Mouse (Mus musculus): ENCODE results near the gene Edn1. TPM values are rescaled to one million over a fixed set of nuclear protein-coding genes. Genes with fewer than 3 reads are reported as not detected.
A peak's percentile ranks its signal among the peaks of the same experiment; 100 is the strongest.

Gene Edn1
- polyA plus RNA-seq (2014; fragmentation: Nextera tagmentation; extraction: Ambion mirVana): 1.0 and 1.3 TPM in 2 replicates

GRCm38 (mm10) chr13:42301161-42301721, at the start of gene Edn1:
TSS of gene Edn1 (plus strand) at chr13:42301476.
- peaks cover 8% of the 10 kb centered on the region for H3K4me1 ChIP-seq (replicated peaks; ENCODE audit: control insufficient read depth, insufficient read depth, low read length)
- ATAC-seq (replicated peaks; ENCODE audit: low FRiP score) (0 out of 2 replicates have a peak, but pooled peaks have one; percentile 58), DNase-seq (ENCODE audit: low spot score) (peak; percentile 63)
- H3K4me3 ChIP-seq (ENCODE audit: low read depth, low read length): peak within 1 kb of the TSS; percentile 32
- H3K9ac ChIP-seq (ENCODE audit: low read length): peak within 1 kb of the TSS; percentile 23; the same call in 1 of the 2 replicates
- no peaks in the 10 kb centered on the region for H3K9me3 ChIP-seq (ENCODE audit: control insufficient read depth, low read length)
- WGBS: under 1% methylated on average over 26 of the region's 26 CpGs
- H3K36me3 ChIP-seq (ENCODE audit: control insufficient read depth, insufficient read depth, low read length): no peaks in the 10 kb centered on the region
- H3K27ac ChIP-seq (ENCODE audit: low read depth, low read length): no peak within 1 kb of the TSS
- H3K4me2 ChIP-seq (ENCODE audit: low read depth, low read length, severe bottlenecking): peak within 1 kb of the TSS; percentile 85
- H3K27me3 ChIP-seq (ENCODE audit: control insufficient read depth, insufficient read depth, low read length): peaks cover 20% of the 10 kb centered on the region

- Histone ChIP-seq H3K4me2 (ENCODE audit: low read depth, low read length, severe bottlenecking) (no peak overlapping the region), H3K27ac (ENCODE audit: low read depth, low read length) (no peak overlapping the region), H3K9ac (ENCODE audit: low read length) (no peak overlapping the region), H3K4me3 (ENCODE audit: low read depth, low read length) (no peak overlapping the region), H3K4me1 (replicated peaks; ENCODE audit: control insufficient read depth, insufficient read depth, low read length) (no peaks in the 10 kb centered on the region), H3K27me3 (ENCODE audit: control insufficient read depth, insufficient read depth, low read length) (no peaks in the 10 kb centered on the region), H3K9me3 (ENCODE audit: control insufficient read depth, low read length) (no peaks in the 10 kb centered on the region), H3K36me3 (ENCODE audit: control insufficient read depth, insufficient read depth, low read length) (no peaks in the 10 kb centered on the region)
- ATAC-seq (replicated peaks; ENCODE audit: low FRiP score): no peak
- WGBS: 87% methylated on average over 5 of the region's 5 CpGs
- no peak for DNase-seq (ENCODE audit: low spot score)
These were observed 47.5 kb upstream of the Edn1 start for GRCm38 (mm10) chr13:42253821-42254220.

- H3K36me3 ChIP-seq (ENCODE audit: control insufficient read depth, insufficient read depth, low read length): no peaks in the 10 kb centered on the region
- no peak overlapping the region for H3K4me3 ChIP-seq (ENCODE audit: low read depth, low read length)
- 89% methylated on average over 1 of the region's 1 CpGs for WGBS
- H3K4me2 ChIP-seq (ENCODE audit: low read depth, low read length, severe bottlenecking): no peak overlapping the region
- ATAC-seq (replicated peaks; ENCODE audit: low FRiP score) (no peak), DNase-seq (ENCODE audit: low spot score) (no peak)
- H3K9ac ChIP-seq (ENCODE audit: low read length): no peak overlapping the region
- no peak overlapping the region for H3K27ac ChIP-seq (ENCODE audit: low read depth, low read length)
- no peaks in the 10 kb centered on the region for H3K9me3 ChIP-seq (ENCODE audit: control insufficient read depth, low read length)
- no peaks in the 10 kb centered on the region for H3K4me1 ChIP-seq (replicated peaks; ENCODE audit: control insufficient read depth, insufficient read depth, low read length)
- H3K27me3 ChIP-seq (ENCODE audit: control insufficient read depth, insufficient read depth, low read length): no peaks in the 10 kb centered on the region
These were observed 46.2 kb upstream of the Edn1 start for GRCm38 (mm10) chr13:42255105-42255504.

- 91% methylated on average over 5 of the region's 5 CpGs for WGBS
- no peaks in the 10 kb centered on the region for H3K4me1 ChIP-seq (replicated peaks; ENCODE audit: control insufficient read depth, insufficient read depth, low read length)
These were observed 42.9 kb upstream of the Edn1 start for GRCm38 (mm10) chr13:42258422-42258821.

GRCm38 (mm10) chr13:42260667-42261066, 40.6 kb upstream of the Edn1 start:
- H3K4me2 ChIP-seq (ENCODE audit: low read depth, low read length, severe bottlenecking): no peak overlapping the region
- H3K9me3 ChIP-seq (ENCODE audit: control insufficient read depth, low read length): no peaks in the 10 kb centered on the region
- H3K4me1 ChIP-seq (replicated peaks; ENCODE audit: control insufficient read depth, insufficient read depth, low read length): no peaks in the 10 kb centered on the region
- H3K27ac ChIP-seq (ENCODE audit: low read depth, low read length): no peak overlapping the region
- DNase-seq (ENCODE audit: low spot score) (no peak), ATAC-seq (replicated peaks; ENCODE audit: low FRiP score) (no peak)
- H3K36me3 ChIP-seq (ENCODE audit: control insufficient read depth, insufficient read depth, low read length): no peaks in the 10 kb centered on the region
- no peak overlapping the region for H3K9ac ChIP-seq (ENCODE audit: low read length)
- H3K27me3 ChIP-seq (ENCODE audit: control insufficient read depth, insufficient read depth, low read length): no peaks in the 10 kb centered on the region
- 93% methylated on average over 6 of the region's 6 CpGs for WGBS
- no peak overlapping the region for H3K4me3 ChIP-seq (ENCODE audit: low read depth, low read length)

More at GRCm38 (mm10) chr13:42258422-42258821, 42.9 kb upstream of the Edn1 start:
- ATAC-seq (replicated peaks; ENCODE audit: low FRiP score): no peak
- no peak overlapping the region for H3K4me3 ChIP-seq (ENCODE audit: low read depth, low read length)
- no peaks in the 10 kb centered on the region for H3K9me3 ChIP-seq (ENCODE audit: control insufficient read depth, low read length)
- no peak overlapping the region for H3K9ac ChIP-seq (ENCODE audit: low read length)
- H3K27me3 ChIP-seq (ENCODE audit: control insufficient read depth, insufficient read depth, low read length): no peaks in the 10 kb centered on the region
- no peak overlapping the region for H3K4me2 ChIP-seq (ENCODE audit: low read depth, low read length, severe bottlenecking)
- no peak overlapping the region for H3K27ac ChIP-seq (ENCODE audit: low read depth, low read length)
- H3K36me3 ChIP-seq (ENCODE audit: control insufficient read depth, insufficient read depth, low read length): no peaks in the 10 kb centered on the region
- DNase-seq (ENCODE audit: low spot score): no peak

- Histone ChIP-seq H3K4me2 (ENCODE audit: low read depth, low read length, severe bottlenecking) (no peak overlapping the region), H3K27ac (ENCODE audit: low read depth, low read length) (no peak overlapping the region), H3K4me3 (ENCODE audit: low read depth, low read length) (no peak overlapping the region), H3K36me3 (ENCODE audit: control insufficient read depth, insufficient read depth, low read length) (no peaks in the 10 kb centered on the region), H3K4me1 (replicated peaks; ENCODE audit: control insufficient read depth, insufficient read depth, low read length) (no peaks in the 10 kb centered on the region), H3K9ac (ENCODE audit: low read length) (no peak overlapping the region), H3K27me3 (ENCODE audit: control insufficient read depth, insufficient read depth, low read length) (no peaks in the 10 kb centered on the region), H3K9me3 (ENCODE audit: control insufficient read depth, low read length) (no peaks in the 10 kb centered on the region)
- no peak for DNase-seq (ENCODE audit: low spot score)
- 76% methylated on average over 9 of the region's 9 CpGs for WGBS
- no peak for ATAC-seq (replicated peaks; ENCODE audit: low FRiP score)
These were observed 31.2 kb upstream of the Edn1 start for GRCm38 (mm10) chr13:42270051-42270450.

- H3K4me3 ChIP-seq (ENCODE audit: low read depth, low read length): no peak overlapping the region
- ATAC-seq (replicated peaks; ENCODE audit: low FRiP score) (no peak), DNase-seq (ENCODE audit: low spot score) (no peak)
- no peak overlapping the region for H3K9ac ChIP-seq (ENCODE audit: low read length)
- no peaks in the 10 kb centered on the region for H3K27me3 ChIP-seq (ENCODE audit: control insufficient read depth, insufficient read depth, low read length)
- H3K4me2 ChIP-seq (ENCODE audit: low read depth, low read length, severe bottlenecking): no peak overlapping the region
- H3K27ac ChIP-seq (ENCODE audit: low read depth, low read length): no peak overlapping the region
- no peaks in the 10 kb centered on the region for H3K4me1 ChIP-seq (replicated peaks; ENCODE audit: control insufficient read depth, insufficient read depth, low read length)
- H3K9me3 ChIP-seq (ENCODE audit: control insufficient read depth, low read length): no peaks in the 10 kb centered on the region
- H3K36me3 ChIP-seq (ENCODE audit: control insufficient read depth, insufficient read depth, low read length): no peaks in the 10 kb centered on the region
- 90% methylated on average over 9 of the region's 9 CpGs for WGBS
These were observed 24.4 kb upstream of the Edn1 start for GRCm38 (mm10) chr13:42276774-42277454.

- WGBS: 95% methylated on average over 2 of the region's 2 CpGs
These were observed 23.5 kb upstream of the Edn1 start for GRCm38 (mm10) chr13:42277751-42278150.

GRCm38 (mm10) chr13:42285896-42286295, 15.4 kb upstream of the Edn1 start:
- Histone ChIP-seq H3K4me2 (ENCODE audit: low read depth, low read length, severe bottlenecking) (no peak overlapping the region), H3K27me3 (ENCODE audit: control insufficient read depth, insufficient read depth, low read length) (no peaks in the 10 kb centered on the region), H3K9me3 (ENCODE audit: control insufficient read depth, low read length) (no peaks in the 10 kb centered on the region), H3K4me1 (replicated peaks; ENCODE audit: control insufficient read depth, insufficient read depth, low read length) (no peaks in the 10 kb centered on the region), H3K9ac (ENCODE audit: low read length) (no peak overlapping the region), H3K36me3 (ENCODE audit: control insufficient read depth, insufficient read depth, low read length) (no peaks in the 10 kb centered on the region), H3K4me3 (ENCODE audit: low read depth, low read length) (no peak overlapping the region), H3K27ac (ENCODE audit: low read depth, low read length) (no peak overlapping the region)
- DNase-seq (ENCODE audit: low spot score) (no peak), ATAC-seq (replicated peaks; ENCODE audit: low FRiP score) (no peak)
- WGBS: 93% methylated on average over 3 of the region's 3 CpGs

More at GRCm38 (mm10) chr13:42277751-42278150, 23.5 kb upstream of the Edn1 start:
- H3K36me3 ChIP-seq (ENCODE audit: control insufficient read depth, insufficient read depth, low read length): no peaks in the 10 kb centered on the region
- H3K9me3 ChIP-seq (ENCODE audit: control insufficient read depth, low read length): no peaks in the 10 kb centered on the region
- ATAC-seq (replicated peaks; ENCODE audit: low FRiP score): no peak
- DNase-seq (ENCODE audit: low spot score): no peak
- H3K4me3 ChIP-seq (ENCODE audit: low read depth, low read length): no peak overlapping the region
- no peak overlapping the region for H3K9ac ChIP-seq (ENCODE audit: low read length)
- no peak overlapping the region for H3K27ac ChIP-seq (ENCODE audit: low read depth, low read length)
- H3K27me3 ChIP-seq (ENCODE audit: control insufficient read depth, insufficient read depth, low read length): no peaks in the 10 kb centered on the region
- H3K4me1 ChIP-seq (replicated peaks; ENCODE audit: control insufficient read depth, insufficient read depth, low read length): no peaks in the 10 kb centered on the region
- H3K4me2 ChIP-seq (ENCODE audit: low read depth, low read length, severe bottlenecking): no peak overlapping the region

All from forebrain, embryonic 11.5 days (tissue).